Mouse (Mus musculus): ENCODE data around the gene Prn. TPM values are rescaled to one million over a fixed set of nuclear protein-coding genes. Genes with fewer than 3 reads are reported as not detected.

Prn gene
- total RNA-seq, 2 experiments from 2014 or later, result not detected

GRCm38 (mm10) chr2:131948156-131948555, 38.4 kb downstream of the Prn start:
- no peak for ATAC-seq (replicated peaks; ENCODE audit: poor library complexity, severe bottlenecking)

DNA sequence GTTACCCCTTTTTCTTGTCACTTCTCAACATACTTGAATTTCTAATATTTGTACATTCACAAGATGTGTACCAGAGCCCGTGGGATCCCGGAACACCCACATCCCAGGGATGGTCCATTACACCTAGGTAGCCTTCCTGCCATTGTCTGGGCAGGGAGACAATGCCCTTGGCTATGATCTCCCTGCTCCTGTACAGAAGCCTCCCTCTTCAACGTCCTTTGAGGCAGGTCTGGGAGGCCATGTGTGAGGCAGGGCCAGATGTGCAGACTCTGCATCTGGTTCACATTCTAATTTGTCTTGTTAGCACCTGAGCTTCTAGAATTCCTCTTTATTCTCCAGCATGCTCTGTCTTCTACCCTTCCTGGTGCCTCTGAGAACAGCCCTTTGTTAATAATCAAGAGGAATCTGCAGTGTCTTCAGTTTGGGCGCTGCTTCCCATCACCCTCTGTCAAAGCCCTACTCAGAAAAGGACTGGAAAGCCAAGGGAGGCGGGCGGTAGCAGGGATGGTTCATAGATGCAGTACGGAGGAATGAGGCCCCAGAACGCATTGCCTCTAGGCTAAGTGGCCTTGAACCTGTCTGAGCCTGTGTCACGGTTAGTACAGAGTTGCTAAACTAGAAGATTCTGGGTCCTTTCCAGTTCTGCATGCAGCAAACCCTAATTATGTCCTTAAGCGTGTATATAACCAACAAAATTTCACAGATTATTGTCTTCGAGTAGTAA, 39.3 kb downstream of the Prn start:
- no peak for ATAC-seq (replicated peaks; ENCODE audit: poor library complexity, severe bottlenecking)

- ATAC-seq (replicated peaks; ENCODE audit: poor library complexity, severe bottlenecking), result no peak
These were observed 40.2 kb downstream of the Prn start for GRCm38 (mm10) chr2:131949767-131950597.

DNA sequence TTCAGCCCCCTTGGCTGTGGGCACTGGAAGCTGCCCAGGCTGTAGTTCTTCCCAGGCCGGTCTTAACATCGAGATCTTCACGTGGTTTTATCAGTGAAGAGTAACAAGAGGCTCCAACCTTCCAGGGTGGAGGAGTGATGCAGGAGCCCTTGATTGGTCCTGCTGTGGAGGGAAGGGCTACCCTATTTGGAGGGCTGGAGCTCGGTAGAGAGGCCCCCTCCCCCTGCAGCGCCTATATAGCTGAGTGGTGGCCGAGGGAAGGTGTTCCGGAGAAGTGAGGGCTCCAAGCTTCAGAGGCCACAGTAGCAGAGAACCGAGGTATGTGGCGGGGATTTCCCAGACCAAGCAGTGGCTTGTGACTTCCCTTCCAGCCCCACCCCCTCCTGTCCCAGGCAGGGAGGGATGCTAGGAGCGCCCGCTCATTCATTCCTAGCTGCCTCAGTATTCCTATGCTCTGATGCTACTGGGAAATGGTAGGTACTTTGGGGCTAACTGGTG, 40.9 kb downstream of the Prn start, which contains the start of gene Prnd:
TSS of gene Prnd (plus strand) at position 264 of the 498 bp plus-strand sequence.
- ATAC-seq (replicated peaks; ENCODE audit: poor library complexity, severe bottlenecking), result peak; percentile 49

GRCm38 (mm10) chr2:131952456-131952855, 42.7 kb downstream of the Prn start:
- no peak for ATAC-seq (replicated peaks; ENCODE audit: poor library complexity, severe bottlenecking)

GRCm38 (mm10) chr2:131952961-131953538, 43.3 kb downstream of the Prn start:
- ATAC-seq (replicated peaks; ENCODE audit: poor library complexity, severe bottlenecking), result no peak

DNA sequence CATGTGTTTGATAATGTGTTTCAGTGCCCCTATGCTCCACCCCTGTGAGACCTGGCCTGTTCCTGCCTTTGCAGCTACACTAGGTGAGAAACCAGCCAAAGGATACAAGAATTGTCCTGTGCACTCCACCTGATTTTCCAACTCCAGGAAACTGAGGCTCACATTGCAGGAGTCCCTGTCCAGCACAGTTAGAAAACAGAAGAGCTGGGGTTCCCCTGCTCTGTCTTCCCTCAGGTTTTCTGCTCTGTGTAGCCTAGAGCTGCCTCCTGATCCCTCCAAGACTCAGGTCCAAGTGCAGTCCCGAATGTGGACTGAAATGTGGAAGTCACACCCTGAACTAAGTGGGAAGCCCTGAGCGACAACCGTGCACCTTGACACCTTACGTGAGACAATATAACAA, 44.0 kb downstream of the Prn start:
- ATAC-seq (replicated peaks; ENCODE audit: poor library complexity, severe bottlenecking), result no peak

- peak; percentile 6; the same call in 1 of the 2 replicates for ATAC-seq (replicated peaks; ENCODE audit: poor library complexity, severe bottlenecking)
These were observed 45.1 kb downstream of the Prn start for GRCm38 (mm10) chr2:131954835-131955234.

DNA sequence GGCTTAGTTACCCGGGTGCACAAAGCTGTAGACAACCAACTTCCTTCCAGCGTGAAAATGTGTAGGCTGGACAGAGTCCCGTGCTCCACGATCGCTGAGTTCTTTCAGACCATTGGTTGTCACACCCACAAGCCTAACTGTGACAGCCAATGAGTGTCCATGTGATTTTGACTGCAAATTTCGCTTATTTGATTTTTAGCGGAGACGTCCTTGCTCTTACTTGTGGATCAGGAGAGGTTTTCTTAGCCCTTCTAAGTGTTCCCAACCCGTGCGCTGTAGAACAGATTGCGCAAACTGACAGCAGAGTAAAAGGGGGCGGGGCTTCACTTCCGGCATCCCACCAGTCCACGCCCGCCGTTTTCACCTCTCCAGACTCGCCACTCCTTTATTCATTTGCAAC, 45.5 kb downstream of the Prn start:
- peak; percentile 80 for ATAC-seq (replicated peaks; ENCODE audit: poor library complexity, severe bottlenecking)

GRCm38 (mm10) chr2:131956336-131957256, 46.8 kb downstream of the Prn start:
- ATAC-seq (replicated peaks; ENCODE audit: poor library complexity, severe bottlenecking), result no peak

DNA sequence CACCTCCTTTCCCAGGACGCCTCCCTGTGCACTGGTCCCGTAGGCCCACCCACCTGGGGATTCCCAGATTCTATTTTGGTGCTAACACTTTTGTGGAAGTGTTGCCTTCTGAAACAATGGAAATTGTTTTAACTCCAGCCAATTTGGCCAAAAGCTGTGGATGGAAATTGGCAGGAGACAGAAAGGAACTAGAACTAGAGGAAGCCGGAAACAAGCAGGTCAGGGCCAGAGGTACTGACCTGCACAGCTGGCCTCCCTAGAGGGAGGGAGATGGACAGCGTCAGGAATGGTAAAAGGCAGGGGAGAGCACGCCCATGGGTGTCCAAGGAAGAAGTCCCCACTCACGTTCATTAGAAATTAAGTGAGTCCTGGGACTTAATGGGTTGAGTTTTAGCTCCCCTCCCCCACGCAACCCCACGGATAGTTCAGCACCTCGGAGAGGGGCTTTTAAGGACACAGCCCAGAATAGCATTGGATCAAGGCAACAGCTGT, 48.0 kb downstream of the Prn start:
- 0 out of 2 replicates have a peak, but pooled peaks have one; percentile 31 for ATAC-seq (replicated peaks; ENCODE audit: poor library complexity, severe bottlenecking)

- no peak for ATAC-seq (replicated peaks; ENCODE audit: poor library complexity, severe bottlenecking)
These were observed 51.9 kb downstream of the Prn start for GRCm38 (mm10) chr2:131961671-131962070.

- ATAC-seq (replicated peaks; ENCODE audit: poor library complexity, severe bottlenecking), result no peak
These were observed 60.8 kb downstream of the Prn start for GRCm38 (mm10) chr2:131970597-131970996.

DNA sequence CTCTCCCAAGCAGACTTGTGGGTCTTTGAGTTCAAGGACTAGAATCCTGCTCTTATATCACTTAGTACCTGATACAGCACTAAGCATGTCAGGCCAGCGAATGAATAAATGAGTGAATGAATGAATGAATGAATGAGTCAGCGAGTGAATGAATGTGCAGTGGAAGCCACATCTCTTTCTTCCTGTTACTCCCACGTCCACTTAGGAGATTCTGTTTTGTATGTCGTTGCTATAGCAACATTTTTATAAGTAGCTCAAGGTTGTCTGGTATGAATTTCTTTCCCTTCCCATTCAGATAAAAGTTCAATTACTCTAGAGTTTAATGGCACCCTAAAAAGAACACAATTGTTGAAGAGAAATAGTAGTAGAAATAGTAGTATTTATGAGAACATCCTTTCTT, 61.3 kb downstream of the Prn start:
- ATAC-seq (replicated peaks; ENCODE audit: poor library complexity, severe bottlenecking), result no peak

- peak; percentile 81 for ATAC-seq (replicated peaks; ENCODE audit: poor library complexity, severe bottlenecking)
These were observed 66.9 kb downstream of the Prn start for GRCm38 (mm10) chr2:131976663-131977062.

GRCm38 (mm10) chr2:131980866-131981265, 71.1 kb downstream of the Prn start:
- ATAC-seq (replicated peaks; ENCODE audit: poor library complexity, severe bottlenecking), result peak; percentile 44

- ATAC-seq (replicated peaks; ENCODE audit: poor library complexity, severe bottlenecking), result peak; percentile 81
These were observed 72.9 kb downstream of the Prn start for GRCm38 (mm10) chr2:131982546-131983196.

GRCm38 (mm10) chr2:131987950-131988349, 78.2 kb downstream of the Prn start:
- ATAC-seq (replicated peaks; ENCODE audit: poor library complexity, severe bottlenecking), result no peak

- no peak for ATAC-seq (replicated peaks; ENCODE audit: poor library complexity, severe bottlenecking)
These were observed 78.8 kb downstream of the Prn start for GRCm38 (mm10) chr2:131988550-131988949.
